Mouse (Mus musculus) erythroblast, embryonic 14.5 days (primary cell): Measurements from ENCODE around the gene Cops9.

ENCODE experiments used
- GATA1 ChIP-seq: IDR thresholded peaks from 2 replicates; pipeline ENCODE4 v1.6.1; 2012; ENCODE audit warnings: low read length, inconsistent platforms, mixed read lengths
- TAL1 ChIP-seq: IDR thresholded peaks from 3 replicates; pipeline ENCODE4 v1.6.1; 2012; ENCODE audit warnings: low read length, inconsistent platforms, mixed read lengths

- TF ChIP-seq GATA1 (no peak), TAL1 (no peak)
Measured at GRCm38 (mm10) chr1:92633726-92634125, 8.1 kb downstream of the Cops9 start.
